Mouse (Mus musculus) limb, embryonic 14.5 days (tissue): ENCODE measurements around the gene Olfr1200. TPM values are rescaled to one million over a fixed set of nuclear protein-coding genes. Genes with fewer than 3 reads are reported as not detected.

Source experiments
- ATAC-seq: fragments of 200-750 bp; cut with Nextera tagmentation; 2 replicates; pipeline ENCODE4 v1.8.0; 2017; ENCODE audit warnings: low read depth, moderate number of reproducible peaks, moderate TSS enrichment; ENCODE audit not compliant: low FRiP score
- DNase-seq: peaks from one replicate; pipeline ENCODE4 v3.0.0-alpha.2; 2015; ENCODE audit warnings: low spot score
- H3K27ac ChIP-seq: fragments of 300-500 bp; sonication (generic); replicated peaks from 2 replicates; pipeline ENCODE4 v1.5.1; 2014; ENCODE audit warnings: low read depth, mild to moderate bottlenecking, low read length, moderate library complexity, mixed read lengths
- H3K27me3 ChIP-seq: fragments of 300-500 bp; sonication (generic); 2 replicates; pipeline ENCODE4 v1.6.1; 2014; ENCODE audit warnings: low read length, mixed read lengths; ENCODE audit not compliant: control insufficient read depth, insufficient read depth
- H3K36me3 ChIP-seq: fragments of 300-500 bp; sonication (generic); 2 replicates; pipeline ENCODE4 v1.6.1; 2014; ENCODE audit warnings: mild to moderate bottlenecking, low read length, moderate library complexity, mixed read lengths; ENCODE audit not compliant: control insufficient read depth, insufficient read depth
- H3K4me1 ChIP-seq: fragments of 300-500 bp; sonication (generic); 2 replicates; pipeline ENCODE4 v1.6.1; 2014; ENCODE audit warnings: antibody characterized with exemption, low read length, mixed read lengths; ENCODE audit not compliant: control insufficient read depth, insufficient read depth
- H3K4me2 ChIP-seq: fragments of 300-500 bp; sonication (generic); replicated peaks from 2 replicates; pipeline ENCODE4 v1.6.1; 2014; ENCODE audit warnings: low read depth, mild to moderate bottlenecking, low read length, moderate library complexity; ENCODE audit not compliant: severe bottlenecking
- H3K4me3 ChIP-seq: fragments of 300-500 bp; sonication (generic); replicated peaks from 2 replicates; pipeline ENCODE4 v1.5.1; 2014; ENCODE audit warnings: low read length
- H3K9ac ChIP-seq: fragments of 300-500 bp; sonication (generic); 2 replicates; pipeline ENCODE4 v1.6.1; 2014; ENCODE audit warnings: mild to moderate bottlenecking, low read depth, low read length, moderate library complexity; ENCODE audit not compliant: severe bottlenecking
- H3K9me3 ChIP-seq: fragments of 300-500 bp; sonication (generic); 2 replicates; pipeline ENCODE4 v1.6.1; 2016; ENCODE audit warnings: low read length; ENCODE audit not compliant: control insufficient read depth
- POLR2A ChIP-seq: fragments of 200-500 bp; IDR thresholded peaks from 2 replicates; pipeline ENCODE4 v1.8.0; 2012; ENCODE audit warnings: inconsistent platforms, mild to moderate bottlenecking, moderate library complexity, borderline replicate concordance; ENCODE audit not compliant: insufficient read depth, insufficient read length; ENCODE audit errors: extremely low read depth
- WGBS: fragments of 180-500 bp; shearing (Covaris S2); extraction: QIAGEN DNeasy Blood & Tissue Kit; methylation state at CpG from one replicate; pipeline ENCODE4 v1.1.7; 2014; 5-methylcytosine and 5-hydroxymethylcytosine counted together
- polyA plus RNA-seq, 2 experiments: library from polyadenylated mRNA; depleted of rRNA in 1 of 2; stranded (reverse) in 1 of 2; unstranded in 1 of 2; fragments of >200 nt; fragmentation: Nextera tagmentation in 1 of 2; extraction: Ambion mirVana in 1 of 2; gene quantifications; 2 replicates each; pipeline versions ENCODE4 v1.2.1 to v1.2.3; 2012 to 2014

Gene Olfr1200
- polyA plus RNA-seq, 2 experiments, result not detected

GRCm38 (mm10) chr2:88743379-88743778, 26.9 kb downstream of the Olfr1200 start:
- H3K9ac ChIP-seq, result no peak overlapping the region
- no peaks in the 10 kb centered on the region for H3K9me3 ChIP-seq
- DNase-seq (no peak), ATAC-seq (no peak)
- no peak for TF ChIP-seq POLR2A
- 84% methylated on average over 3 of the region's 3 CpGs for WGBS
- no peaks in the 10 kb centered on the region for H3K4me1 ChIP-seq
- H3K27me3 ChIP-seq, result no peaks in the 10 kb centered on the region
- H3K27ac ChIP-seq, result no peak overlapping the region
- no peaks in the 10 kb centered on the region for H3K36me3 ChIP-seq
- no peak overlapping the region for H3K4me2 ChIP-seq
- H3K4me3 ChIP-seq, result no peak overlapping the region

GRCm38 (mm10) chr2:88732266-88732665, 38.0 kb downstream of the Olfr1200 start, which contains the start of gene Olfr1197:
TSS of gene Olfr1197 (minus strand) at chr2:88732366.
- no peaks in the 10 kb centered on the region for H3K27me3 ChIP-seq
- 82% methylated on average over 1 of the region's 1 CpGs for WGBS
- no peak for ATAC-seq
- no peaks in the 10 kb centered on the region for H3K9me3 ChIP-seq
- no peaks in the 10 kb centered on the region for H3K4me1 ChIP-seq
- H3K27ac ChIP-seq, result no peak within 1 kb of the TSS
- no peaks in the 10 kb centered on the region for H3K36me3 ChIP-seq
- no peak within 1 kb of the TSS for H3K4me2 ChIP-seq
- no peak for DNase-seq
- no peak within 1 kb of the TSS for H3K9ac ChIP-seq
- no peak within 1 kb of the TSS for H3K4me3 ChIP-seq
- TF ChIP-seq POLR2A, result no peak

Other genes with a start within 250 kb of the Olfr1200 start
- gene Olfr1188, start 213.6 kb downstream of the Olfr1200 start, polyA plus RNA-seq (2012; rRNA removed), result not detected in 2 replicates
- not detected in 2 replicates for gene Olfr1188, start 213.6 kb downstream of the Olfr1200 start, polyA plus RNA-seq (2014; fragmentation: Nextera tagmentation; extraction: Ambion mirVana)
- gene Olfr1189, start 184.0 kb downstream of the Olfr1200 start, polyA plus RNA-seq (2012; rRNA removed), result not detected in 2 replicates
- not detected in 2 replicates for gene Olfr1189, start 184.0 kb downstream of the Olfr1200 start, polyA plus RNA-seq (2014; fragmentation: Nextera tagmentation; extraction: Ambion mirVana)
- not detected in 2 replicates for gene Olfr1191-ps1, start 129.9 kb downstream of the Olfr1200 start, polyA plus RNA-seq (2012; rRNA removed)
- not detected in 2 replicates for gene Olfr1191-ps1, start 129.9 kb downstream of the Olfr1200 start, polyA plus RNA-seq (2014; fragmentation: Nextera tagmentation; extraction: Ambion mirVana)
- gene Olfr1192-ps1, start 122.0 kb downstream of the Olfr1200 start, polyA plus RNA-seq (2012; rRNA removed), result not detected in 2 replicates
- gene Olfr1192-ps1, start 122.0 kb downstream of the Olfr1200 start, polyA plus RNA-seq (2014; fragmentation: Nextera tagmentation; extraction: Ambion mirVana), result not detected in 2 replicates
- not detected in 2 replicates for gene Olfr1193, start 94.9 kb downstream of the Olfr1200 start, polyA plus RNA-seq (2012; rRNA removed)
- gene Olfr1193, start 94.9 kb downstream of the Olfr1200 start, polyA plus RNA-seq (2014; fragmentation: Nextera tagmentation; extraction: Ambion mirVana), result not detected in 2 replicates
- not detected in 2 replicates for gene Olfr1195, start 81.3 kb downstream of the Olfr1200 start, polyA plus RNA-seq (2012; rRNA removed)
- gene Olfr1195, start 81.3 kb downstream of the Olfr1200 start, polyA plus RNA-seq (2014; fragmentation: Nextera tagmentation; extraction: Ambion mirVana), result not detected in 2 replicates
- not detected in 2 replicates for gene Olfr1196, start 65.9 kb downstream of the Olfr1200 start, polyA plus RNA-seq (2012; rRNA removed)
- gene Olfr1196, start 65.9 kb downstream of the Olfr1200 start, polyA plus RNA-seq (2014; fragmentation: Nextera tagmentation; extraction: Ambion mirVana), result not detected in 2 replicates
- gene Olfr1197, start 38.1 kb downstream of the Olfr1200 start, polyA plus RNA-seq (2012; rRNA removed), result not detected in 2 replicates
- not detected in 2 replicates for gene Olfr1197, start 38.1 kb downstream of the Olfr1200 start, polyA plus RNA-seq (2014; fragmentation: Nextera tagmentation; extraction: Ambion mirVana)
- not detected in 2 replicates for gene Olfr1198, start 19.1 kb downstream of the Olfr1200 start, polyA plus RNA-seq (2012; rRNA removed)
- gene Olfr1198, start 19.1 kb downstream of the Olfr1200 start, polyA plus RNA-seq (2014; fragmentation: Nextera tagmentation; extraction: Ambion mirVana), result not detected in 2 replicates
- not detected in 2 replicates for gene Olfr1199, start 10.0 kb downstream of the Olfr1200 start, polyA plus RNA-seq (2012; rRNA removed)
- not detected in 2 replicates for gene Olfr1199, start 10.0 kb downstream of the Olfr1200 start, polyA plus RNA-seq (2014; fragmentation: Nextera tagmentation; extraction: Ambion mirVana)
- gene Olfr1201, start 22.5 kb upstream of the Olfr1200 start, polyA plus RNA-seq (2012; rRNA removed), result not detected in 2 replicates
- gene Olfr1201, start 22.5 kb upstream of the Olfr1200 start, polyA plus RNA-seq (2014; fragmentation: Nextera tagmentation; extraction: Ambion mirVana), result not detected in 2 replicates
- gene Olfr1202, start 44.0 kb upstream of the Olfr1200 start, polyA plus RNA-seq (2012; rRNA removed), result not detected in 2 replicates
- not detected in 2 replicates for gene Olfr1202, start 44.0 kb upstream of the Olfr1200 start, polyA plus RNA-seq (2014; fragmentation: Nextera tagmentation; extraction: Ambion mirVana)
- not detected in 2 replicates for gene Olfr1205, start 59.2 kb upstream of the Olfr1200 start, polyA plus RNA-seq (2012; rRNA removed)
- not detected in 2 replicates for gene Olfr1205, start 59.2 kb upstream of the Olfr1200 start, polyA plus RNA-seq (2014; fragmentation: Nextera tagmentation; extraction: Ambion mirVana)
- not detected in 2 replicates for gene Olfr1204, start 78.8 kb upstream of the Olfr1200 start, polyA plus RNA-seq (2012; rRNA removed)
- gene Olfr1204, start 78.8 kb upstream of the Olfr1200 start, polyA plus RNA-seq (2014; fragmentation: Nextera tagmentation; extraction: Ambion mirVana), result not detected in 2 replicates
- not detected in 2 replicates for gene Olfr1206, start 92.7 kb upstream of the Olfr1200 start, polyA plus RNA-seq (2012; rRNA removed)
- not detected in 2 replicates for gene Olfr1206, start 92.7 kb upstream of the Olfr1200 start, polyA plus RNA-seq (2014; fragmentation: Nextera tagmentation; extraction: Ambion mirVana)
- gene Olfr1208, start 131.8 kb upstream of the Olfr1200 start, polyA plus RNA-seq (2012; rRNA removed), result not detected in 2 replicates
- not detected in 2 replicates for gene Olfr1208, start 131.8 kb upstream of the Olfr1200 start, polyA plus RNA-seq (2014; fragmentation: Nextera tagmentation; extraction: Ambion mirVana)
- not detected in 2 replicates for gene Olfr1209, start 144.7 kb upstream of the Olfr1200 start, polyA plus RNA-seq (2012; rRNA removed)
- not detected in 2 replicates for gene Olfr1209, start 144.7 kb upstream of the Olfr1200 start, polyA plus RNA-seq (2014; fragmentation: Nextera tagmentation; extraction: Ambion mirVana)
- not detected in 2 replicates for gene Olfr1211, start 167.6 kb upstream of the Olfr1200 start, polyA plus RNA-seq (2012; rRNA removed)
- not detected in 2 replicates for gene Olfr1211, start 167.6 kb upstream of the Olfr1200 start, polyA plus RNA-seq (2014; fragmentation: Nextera tagmentation; extraction: Ambion mirVana)
- not detected in 2 replicates for gene Olfr1212, start 183.5 kb upstream of the Olfr1200 start, polyA plus RNA-seq (2012; rRNA removed)
- gene Olfr1212, start 183.5 kb upstream of the Olfr1200 start, polyA plus RNA-seq (2014; fragmentation: Nextera tagmentation; extraction: Ambion mirVana), result not detected in 2 replicates
- not detected in 2 replicates for gene Gm13762, start 209.8 kb upstream of the Olfr1200 start, polyA plus RNA-seq (2012; rRNA removed)
- gene Gm13762, start 209.8 kb upstream of the Olfr1200 start, polyA plus RNA-seq (2014; fragmentation: Nextera tagmentation; extraction: Ambion mirVana), result not detected in 2 replicates
- gene Olfr1214, start 222.2 kb upstream of the Olfr1200 start, polyA plus RNA-seq (2012; rRNA removed), result not detected in 2 replicates
- gene Olfr1214, start 222.2 kb upstream of the Olfr1200 start, polyA plus RNA-seq (2014; fragmentation: Nextera tagmentation; extraction: Ambion mirVana), result not detected in 2 replicates
- not detected in 2 replicates for gene Olfr1215, start 236.5 kb upstream of the Olfr1200 start, polyA plus RNA-seq (2012; rRNA removed)
- not detected in 2 replicates for gene Olfr1215, start 236.5 kb upstream of the Olfr1200 start, polyA plus RNA-seq (2014; fragmentation: Nextera tagmentation; extraction: Ambion mirVana)
- not detected in 2 replicates for gene Olfr1216, start 247.9 kb upstream of the Olfr1200 start, polyA plus RNA-seq (2012; rRNA removed)
- not detected in 2 replicates for gene Olfr1216, start 247.9 kb upstream of the Olfr1200 start, polyA plus RNA-seq (2014; fragmentation: Nextera tagmentation; extraction: Ambion mirVana)